Mouse (Mus musculus) liver, embryonic 12.5 days (tissue): ENCODE data around the gene 4931406C07Rik. TPM values are rescaled to one million over a fixed set of nuclear protein-coding genes. Genes with fewer than 3 reads are reported as not detected.
"Not testable (repeated sequence)": the region's sequence is repeated elsewhere in the genome, so short reads cannot be mapped to it uniquely, and the experiment has no call there.

Source experiments
- ATAC-seq: fragments of 200-750 bp; cut with Nextera tagmentation; 2 replicates; pipeline ENCODE4 v1.8.0; 2017; ENCODE audit warnings: moderate number of reproducible peaks, mild to moderate bottlenecking, moderate library complexity
- H3K27ac ChIP-seq: fragments of 300-500 bp; sonication (generic); 2 replicates; pipeline ENCODE4 v1.5.1; 2016; ENCODE audit warnings: mild to moderate bottlenecking
- H3K27me3 ChIP-seq: fragments of 300-500 bp; sonication (generic); replicated peaks from 2 replicates; pipeline ENCODE4 v1.6.1; 2016; ENCODE audit warnings: mild to moderate bottlenecking, moderate library complexity
- H3K36me3 ChIP-seq: fragments of 300-500 bp; sonication (generic); 2 replicates; pipeline ENCODE4 v1.6.1; 2016; ENCODE audit warnings: mild to moderate bottlenecking, moderate library complexity
- H3K4me1 ChIP-seq: fragments of 300-500 bp; sonication (generic); 2 replicates; pipeline ENCODE4 v1.6.1; 2016
- H3K4me2 ChIP-seq: fragments of 300-500 bp; sonication (generic); 2 replicates; pipeline ENCODE4 v1.6.1; 2016; ENCODE audit warnings: mild to moderate bottlenecking, moderate library complexity
- H3K4me3 ChIP-seq: fragments of 300-500 bp; sonication (generic); 2 replicates; pipeline ENCODE4 v1.5.1; 2016; ENCODE audit warnings: mild to moderate bottlenecking, moderate library complexity
- H3K9ac ChIP-seq: fragments of 300-500 bp; sonication (generic); 2 replicates; pipeline ENCODE4 v1.6.1; 2016; ENCODE audit warnings: mild to moderate bottlenecking, moderate library complexity
- H3K9me3 ChIP-seq: fragments of 300-500 bp; sonication (generic); replicated peaks from 2 replicates; pipeline ENCODE4 v1.6.1; 2016; ENCODE audit warnings: mild to moderate bottlenecking, moderate library complexity
- WGBS: fragments of 180-500 bp; shearing (Covaris S2); methylation state at CpG from one replicate; pipeline ENCODE4 v1.1.7; 2016; ENCODE audit not compliant: insufficient replicate concordance; 5-methylcytosine and 5-hydroxymethylcytosine counted together
- polyA plus RNA-seq: library from polyadenylated mRNA; unstranded; fragments of >200 nt; fragmentation: Nextera tagmentation; extraction: Ambion mirVana; gene quantifications from 2 replicates; pipeline ENCODE4 v1.2.1, GENCODE M21; 2016

4931406C07Rik gene
- polyA plus RNA-seq, 1 experiment from 2014 or later: 3.8 TPM

DNA sequence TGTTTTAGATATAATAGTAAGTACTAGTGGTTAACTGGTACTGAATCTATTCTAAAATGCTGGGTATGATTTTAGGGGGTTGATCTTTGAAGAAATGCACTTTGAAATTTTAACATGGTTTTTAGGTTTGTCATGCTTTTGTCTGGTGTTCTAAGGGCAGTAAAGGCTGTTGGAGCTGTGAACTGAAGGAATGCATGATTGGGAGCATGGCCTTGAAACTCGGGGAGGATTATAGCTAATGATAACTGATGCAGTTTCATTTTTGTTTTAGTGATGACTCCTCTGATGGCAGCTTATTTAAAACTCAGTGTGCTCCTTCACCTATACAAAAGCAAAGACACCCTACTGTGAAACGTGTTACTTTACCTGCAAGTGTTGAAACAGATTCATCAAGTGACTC lies 2.0 kb upstream of the 4931406C07Rik start:
- no peak overlapping the region for H3K27ac ChIP-seq
- no peaks in the 10 kb centered on the region for H3K27me3 ChIP-seq
- peak overlapping the region; percentile 84 for H3K4me3 ChIP-seq
- peaks cover 61% of the 10 kb centered on the region for H3K4me1 ChIP-seq
- no peak for ATAC-seq
- H3K4me2 ChIP-seq: peak overlapping the region; percentile 88
- 27% methylated on average over 2 of the region's 2 CpGs for whole genome bisulfite sequencing
- H3K9ac ChIP-seq: no peak overlapping the region; the same call in 1 of the 2 replicates
- peaks cover 64% of the 10 kb centered on the region for H3K36me3 ChIP-seq
- no peaks in the 10 kb centered on the region for H3K9me3 ChIP-seq

DNA sequence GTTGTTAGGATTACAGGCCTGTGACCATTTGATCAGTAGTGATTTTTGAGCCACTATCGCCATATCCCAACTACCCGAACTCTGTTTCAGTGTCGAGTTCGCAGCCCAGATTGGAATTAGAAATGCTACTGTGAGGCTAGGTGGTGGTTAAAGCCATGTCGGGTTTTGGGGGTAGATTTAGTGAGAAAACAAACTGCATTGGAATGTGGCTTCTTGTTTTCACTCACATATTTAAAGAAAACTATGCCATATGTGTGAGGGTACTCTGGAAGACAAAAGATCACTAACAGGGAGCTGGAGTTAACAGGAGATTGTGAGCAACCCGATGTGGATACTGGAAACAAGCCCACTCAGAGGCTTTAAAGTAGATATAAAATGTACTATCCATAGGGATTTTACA lies 1.0 kb upstream of the 4931406C07Rik start:
- peak overlapping the region; percentile 84 for H3K4me3 ChIP-seq
- H3K9ac ChIP-seq: peak overlapping the region; percentile 95
- no peak for ATAC-seq
- H3K4me2 ChIP-seq: peak overlapping the region; percentile 88
- H3K9me3 ChIP-seq: no peaks in the 10 kb centered on the region
- H3K27me3 ChIP-seq: no peaks in the 10 kb centered on the region
- H3K4me1 ChIP-seq: peaks cover 61% of the 10 kb centered on the region
- WGBS: 6% methylated on average over 6 of the region's 6 CpGs
- peaks cover 54% of the 10 kb centered on the region for H3K36me3 ChIP-seq
- H3K27ac ChIP-seq: peak overlapping the region; percentile 93

DNA sequence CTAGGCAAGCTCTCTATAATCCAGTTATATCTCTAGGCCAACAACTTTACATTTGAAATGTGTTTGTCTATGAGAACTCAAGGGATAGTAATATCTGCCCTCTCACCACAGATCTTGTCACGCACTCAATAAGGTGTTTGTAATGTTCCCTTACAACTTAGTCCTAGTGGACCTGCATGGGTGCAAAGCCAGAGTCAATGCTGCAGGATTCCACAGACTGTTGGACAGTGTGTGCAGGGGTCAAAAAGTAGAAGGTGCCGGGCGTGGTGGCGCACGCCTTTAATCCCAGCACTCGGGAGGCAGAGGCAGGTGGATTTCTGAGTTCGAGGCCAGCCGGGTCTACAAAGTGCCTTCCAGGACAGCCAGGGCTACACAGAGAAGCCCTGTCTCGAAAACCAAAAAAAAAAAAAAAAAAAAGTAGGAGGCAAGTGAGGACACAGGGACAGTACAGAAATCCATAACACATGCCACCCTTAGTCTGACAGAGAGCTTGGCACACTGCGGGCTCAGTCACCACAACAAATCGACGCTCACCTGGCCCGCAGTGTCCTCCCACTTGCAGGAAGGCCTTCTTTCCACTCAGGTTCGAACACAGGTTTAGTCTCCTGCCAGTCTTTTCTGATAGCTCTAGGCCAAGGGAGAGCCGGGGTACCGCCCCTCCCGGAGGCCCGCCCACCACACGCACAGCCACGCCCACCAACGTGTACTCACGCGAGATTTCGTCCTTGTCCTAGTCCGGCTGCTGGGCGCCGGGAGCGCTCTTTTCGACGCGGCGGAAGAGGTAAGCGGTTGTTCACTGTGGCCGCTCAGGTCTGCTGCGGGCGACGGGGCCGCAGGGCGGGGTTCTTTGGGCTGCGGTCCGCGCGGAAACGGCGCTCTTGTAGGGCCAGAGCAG lies 498 bp downstream of the 4931406C07Rik start, which contains the start of gene Taf1d:
Taf1d (plus strand) TSS at position 712 of the 895 bp plus-strand sequence.
- Histone ChIP-seq H3K27ac (peak within 1 kb of the TSS; percentile 93), H3K27me3 (no peaks in the 10 kb centered on the region), H3K4me3 (peak within 1 kb of the TSS; percentile 84), H3K9me3 (no peaks in the 10 kb centered on the region), H3K9ac (peak within 1 kb of the TSS; percentile 95), H3K4me2 (peak within 1 kb of the TSS; percentile 88), H3K36me3 (peaks cover 39% of the 10 kb centered on the region), H3K4me1 (peaks cover 58% of the 10 kb centered on the region)
- 10% methylated on average over 45 of the region's 45 CpGs for WGBS
- peak; percentile 95 for ATAC-seq

DNA sequence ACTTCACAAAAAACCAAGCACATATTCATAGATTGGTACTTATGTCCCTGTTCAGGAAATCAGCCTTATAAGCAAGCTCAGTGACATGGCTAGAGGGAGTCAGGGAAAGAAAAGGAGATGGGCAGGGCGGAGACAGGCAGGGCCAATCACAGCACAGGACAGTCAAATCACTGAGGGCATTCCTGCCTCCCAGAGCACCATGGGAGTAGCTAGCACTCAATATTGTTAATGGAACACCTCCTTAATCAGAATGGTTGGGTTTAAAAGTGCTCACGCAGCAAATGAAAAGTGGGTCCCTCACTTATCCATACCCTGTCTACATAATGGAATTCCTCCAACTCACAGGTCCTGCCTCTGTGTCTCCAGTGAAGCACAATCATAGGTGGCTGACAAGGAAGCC lies 3.4 kb downstream of the 4931406C07Rik start:
- Histone ChIP-seq H3K9me3 (no peaks in the 10 kb centered on the region), H3K4me3 (no peak overlapping the region), H3K27me3 (no peaks in the 10 kb centered on the region), H3K9ac (no peak overlapping the region), H3K4me1 (peaks cover 32% of the 10 kb centered on the region), H3K4me2 (no peak overlapping the region), H3K36me3 (peaks cover 10% of the 10 kb centered on the region), H3K27ac (no peak overlapping the region)
- no peak for ATAC-seq
- WGBS: 71% methylated on average over 2 of the region's 2 CpGs

DNA sequence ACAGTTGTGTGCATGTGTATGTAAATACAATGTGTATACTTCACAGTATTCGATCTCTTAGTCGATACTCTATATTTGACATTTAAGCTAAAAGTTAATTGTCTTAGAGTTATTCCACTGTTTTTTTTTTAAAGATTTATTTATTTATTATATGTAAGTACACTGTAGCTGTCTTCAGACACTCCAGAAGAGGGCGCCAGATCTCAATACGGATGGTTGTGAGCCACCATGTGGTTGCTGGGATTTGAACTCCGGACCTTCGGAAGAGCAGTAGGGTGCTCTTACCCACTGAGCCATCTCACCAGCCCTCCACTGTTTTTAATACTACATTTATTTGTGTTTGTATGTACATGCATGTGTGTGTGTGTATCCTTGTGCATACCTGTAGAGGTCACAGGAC lies 4.2 kb downstream of the 4931406C07Rik start:
- H3K4me2 ChIP-seq, H3K36me3 ChIP-seq, H3K9ac ChIP-seq, H3K9me3 ChIP-seq, H3K27ac ChIP-seq, H3K4me3 ChIP-seq, ATAC-seq, H3K27me3 ChIP-seq: not testable (repeated sequence)
- whole genome bisulfite sequencing: 67% methylated on average over 6 of the region's 6 CpGs
- peaks cover 23% of the 10 kb centered on the region for H3K4me1 ChIP-seq

DNA sequence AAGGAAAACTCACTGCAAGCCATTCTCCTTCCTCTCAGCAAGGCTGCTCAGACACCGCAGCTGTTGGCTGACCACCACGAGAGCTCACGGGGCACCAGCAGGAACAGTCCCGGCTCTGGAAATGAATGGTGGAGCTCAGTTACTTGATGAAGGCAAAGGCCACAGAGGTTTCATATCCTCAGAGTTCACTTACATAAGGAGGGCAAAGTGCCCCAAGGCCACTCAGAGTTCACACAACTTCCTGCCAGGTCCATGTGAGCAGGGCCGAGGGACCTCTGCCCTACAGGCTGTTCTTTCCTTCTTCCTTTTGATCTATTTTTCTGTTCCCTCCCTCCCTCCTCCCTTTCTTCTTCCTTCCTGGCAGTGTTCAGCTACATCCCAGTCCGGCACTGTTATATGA lies 4.8 kb downstream of the 4931406C07Rik start:
- Histone ChIP-seq H3K4me2 (no peak overlapping the region), H3K36me3 (no peaks in the 10 kb centered on the region), H3K27me3 (no peaks in the 10 kb centered on the region), H3K9ac (no peak overlapping the region), H3K4me1 (peaks cover 19% of the 10 kb centered on the region), H3K9me3 (no peaks in the 10 kb centered on the region), H3K4me3 (no peak overlapping the region), H3K27ac (peak overlapping the region; percentile 32)
- 47% methylated on average over 6 of the region's 6 CpGs for WGBS
- ATAC-seq: no peak

GRCm38 (mm10) chr9:15300056-15300455 lies 6.2 kb downstream of the 4931406C07Rik start:
- Histone ChIP-seq H3K4me1 (peaks cover 10% of the 10 kb centered on the region; the same call in 1 of the 2 replicates), H3K27ac (no peak overlapping the region), H3K9ac (no peak overlapping the region), H3K4me3 (no peak overlapping the region), H3K36me3 (no peaks in the 10 kb centered on the region), H3K4me2 (no peak overlapping the region), H3K9me3 (no peaks in the 10 kb centered on the region), H3K27me3 (no peaks in the 10 kb centered on the region)
- no peak for ATAC-seq
- WGBS: 66% methylated on average over 5 of the region's 5 CpGs

GRCm38 (mm10) chr9:15298451-15298850 lies 7.8 kb downstream of the 4931406C07Rik start:
- Histone ChIP-seq H3K36me3 (no peaks in the 10 kb centered on the region), H3K4me2 (no peak overlapping the region), H3K27me3 (no peaks in the 10 kb centered on the region), H3K4me3 (no peak overlapping the region), H3K27ac (no peak overlapping the region), H3K9me3 (no peaks in the 10 kb centered on the region), H3K4me1 (peaks cover 8% of the 10 kb centered on the region; the same call in 1 of the 2 replicates), H3K9ac (no peak overlapping the region)
- 29% methylated on average over 2 of the region's 2 CpGs for WGBS
- no peak for ATAC-seq

DNA sequence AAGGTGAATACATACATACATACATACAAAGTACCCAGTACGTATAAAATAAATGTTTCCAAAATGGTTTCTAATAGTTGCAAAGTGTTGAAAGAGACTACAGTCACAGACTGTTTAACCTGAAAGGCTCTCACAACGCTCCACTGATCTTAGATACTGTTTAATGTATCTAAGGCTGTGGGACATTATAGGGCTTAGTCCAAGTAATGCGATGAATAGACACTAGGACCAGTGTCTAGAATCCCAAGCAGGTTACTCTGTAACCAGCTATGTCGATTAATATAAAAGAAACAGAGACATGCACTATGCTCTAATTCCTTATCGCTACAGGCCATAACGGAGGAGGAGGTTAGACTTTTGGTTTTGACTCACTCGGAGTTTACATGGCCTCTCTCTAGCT lies 9.1 kb downstream of the 4931406C07Rik start:
- H3K36me3 ChIP-seq: no peaks in the 10 kb centered on the region
- H3K9ac ChIP-seq: no peak overlapping the region
- H3K9me3 ChIP-seq: no peaks in the 10 kb centered on the region
- H3K27ac ChIP-seq: no peak overlapping the region
- H3K27me3 ChIP-seq: no peaks in the 10 kb centered on the region
- H3K4me2 ChIP-seq: no peak overlapping the region
- 82% methylated on average over 7 of the region's 7 CpGs for WGBS
- H3K4me3 ChIP-seq: no peak overlapping the region
- ATAC-seq: no peak
- peaks cover 8% of the 10 kb centered on the region; the same call in 1 of the 2 replicates for H3K4me1 ChIP-seq

DNA sequence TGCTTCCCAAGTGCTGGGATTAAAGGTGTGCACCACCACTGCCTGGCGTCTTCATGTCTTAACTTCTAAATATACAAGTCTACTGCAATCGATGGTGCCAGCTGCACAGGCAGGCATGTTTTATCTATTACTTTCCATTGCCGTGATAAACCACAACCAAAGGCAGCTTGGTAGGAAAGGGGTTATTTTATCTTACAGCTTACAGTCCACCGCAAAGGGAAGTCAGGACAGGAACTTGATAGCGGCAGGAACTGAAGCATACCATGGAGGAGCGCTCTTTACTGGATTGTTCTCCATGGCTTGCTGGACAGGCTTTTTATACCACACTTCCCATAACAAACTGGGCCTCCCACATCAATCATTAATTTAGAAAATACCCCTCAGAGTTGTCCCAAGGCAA lies 17.0 kb downstream of the 4931406C07Rik start:
- H3K4me2 ChIP-seq: peak overlapping the region; percentile 26
- H3K9me3 ChIP-seq: no peaks in the 10 kb centered on the region
- H3K4me3 ChIP-seq: no peak overlapping the region
- no peaks in the 10 kb centered on the region for H3K27me3 ChIP-seq
- H3K27ac ChIP-seq: no peak overlapping the region
- H3K36me3 ChIP-seq: peaks cover 4% of the 10 kb centered on the region; the same call in 1 of the 2 replicates
- WGBS: 18% methylated on average over 6 of the region's 6 CpGs
- H3K9ac ChIP-seq: no peak overlapping the region
- peaks cover 32% of the 10 kb centered on the region for H3K4me1 ChIP-seq
- peak; percentile 84 for ATAC-seq

DNA sequence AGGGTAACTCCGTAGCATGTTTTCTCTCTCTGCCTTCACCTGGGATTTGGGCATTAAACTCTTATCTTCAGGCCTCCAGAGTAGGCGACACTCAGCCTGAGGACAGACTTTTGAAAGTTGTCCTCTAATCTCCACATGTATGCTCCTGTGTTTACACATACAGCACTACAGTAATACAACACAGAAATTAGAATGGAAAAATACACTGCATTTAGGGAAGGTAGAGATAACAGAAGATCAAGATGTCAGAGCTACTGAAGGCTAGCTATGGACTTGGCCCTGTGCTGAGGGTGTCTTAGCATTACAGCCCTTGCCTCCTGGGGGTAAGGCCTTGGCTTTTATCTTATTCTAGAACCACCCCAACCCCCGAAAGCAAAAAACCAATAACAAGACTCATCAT lies 17.8 kb downstream of the 4931406C07Rik start:
- H3K4me3 ChIP-seq: no peak overlapping the region
- peaks cover 4% of the 10 kb centered on the region; the same call in 1 of the 2 replicates for H3K36me3 ChIP-seq
- peaks cover 32% of the 10 kb centered on the region for H3K4me1 ChIP-seq
- H3K27me3 ChIP-seq: no peaks in the 10 kb centered on the region
- 0 out of 2 replicates have a peak, but pooled peaks have one; percentile 13 for ATAC-seq
- no peak overlapping the region for H3K9ac ChIP-seq
- H3K27ac ChIP-seq: no peak overlapping the region
- H3K4me2 ChIP-seq: no peak overlapping the region
- WGBS: 44% methylated on average over 3 of the region's 3 CpGs
- no peaks in the 10 kb centered on the region for H3K9me3 ChIP-seq

- H3K9ac ChIP-seq: no peak overlapping the region
- no peak for ATAC-seq
- H3K36me3 ChIP-seq: peaks cover 4% of the 10 kb centered on the region; the same call in 1 of the 2 replicates
- no peak overlapping the region for H3K4me3 ChIP-seq
- no peak overlapping the region for H3K4me2 ChIP-seq
- H3K27me3 ChIP-seq: no peaks in the 10 kb centered on the region
- H3K27ac ChIP-seq: no peak overlapping the region
- peaks cover 32% of the 10 kb centered on the region for H3K4me1 ChIP-seq
- WGBS: 42% methylated on average over 6 of the region's 6 CpGs
- H3K9me3 ChIP-seq: no peaks in the 10 kb centered on the region
Measured at GRCm38 (mm10) chr9:15287846-15288245, 18.4 kb downstream of the 4931406C07Rik start.
